Mouse (Mus musculus) cerebellum, adult 2 months (tissue): ENCODE measurements around the gene Snrpd3.

Experiments
- CTCF ChIP-seq: fragments of 200-500 bp; IDR thresholded peaks from 2 replicates; pipeline ENCODE4 v1.5.1; 2011; ENCODE audit warnings: low read depth, mild to moderate bottlenecking, control low read depth, low read length, moderate library complexity, borderline replicate concordance; ENCODE audit not compliant: insufficient read depth
- POLR2A ChIP-seq: fragments of 200-500 bp; IDR thresholded peaks from 2 replicates; pipeline ENCODE4 v1.6.1; 2011; ENCODE audit warnings: low read length, control low read depth, borderline replicate concordance; ENCODE audit not compliant: insufficient read depth

DNA sequence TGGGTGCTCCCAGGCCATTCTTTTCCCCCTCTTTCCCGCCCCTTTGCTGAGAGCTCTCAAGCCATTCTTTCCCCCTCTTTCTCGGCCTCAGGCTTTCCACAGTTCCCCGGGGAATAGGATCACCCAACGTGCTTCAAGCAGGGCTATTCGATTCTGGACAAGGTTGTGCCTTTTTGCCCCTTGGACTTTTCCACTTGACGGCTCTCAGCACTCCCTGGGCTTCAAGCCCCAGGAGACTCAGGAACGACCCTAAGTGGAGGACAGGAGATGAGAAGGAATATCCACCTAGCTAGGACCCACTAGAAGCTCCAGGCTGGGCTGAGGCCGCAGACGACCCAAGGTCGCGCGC, 653 bp upstream of the Snrpd3 start:
- TF ChIP-seq CTCF (no peak), POLR2A (no peak)
